Mouse (Mus musculus) monocyte, adult 2 months (primary cell): ENCODE measurements around the gene Far2.

Experiments used
- DNase-seq, 2 experiments: peaks; one replicate each; pipeline ENCODE4 v3.0.0; 2022; ENCODE audit warnings: low spot score in 2 of 2, low read depth in 1 of 2

Far2 gene

DNA sequence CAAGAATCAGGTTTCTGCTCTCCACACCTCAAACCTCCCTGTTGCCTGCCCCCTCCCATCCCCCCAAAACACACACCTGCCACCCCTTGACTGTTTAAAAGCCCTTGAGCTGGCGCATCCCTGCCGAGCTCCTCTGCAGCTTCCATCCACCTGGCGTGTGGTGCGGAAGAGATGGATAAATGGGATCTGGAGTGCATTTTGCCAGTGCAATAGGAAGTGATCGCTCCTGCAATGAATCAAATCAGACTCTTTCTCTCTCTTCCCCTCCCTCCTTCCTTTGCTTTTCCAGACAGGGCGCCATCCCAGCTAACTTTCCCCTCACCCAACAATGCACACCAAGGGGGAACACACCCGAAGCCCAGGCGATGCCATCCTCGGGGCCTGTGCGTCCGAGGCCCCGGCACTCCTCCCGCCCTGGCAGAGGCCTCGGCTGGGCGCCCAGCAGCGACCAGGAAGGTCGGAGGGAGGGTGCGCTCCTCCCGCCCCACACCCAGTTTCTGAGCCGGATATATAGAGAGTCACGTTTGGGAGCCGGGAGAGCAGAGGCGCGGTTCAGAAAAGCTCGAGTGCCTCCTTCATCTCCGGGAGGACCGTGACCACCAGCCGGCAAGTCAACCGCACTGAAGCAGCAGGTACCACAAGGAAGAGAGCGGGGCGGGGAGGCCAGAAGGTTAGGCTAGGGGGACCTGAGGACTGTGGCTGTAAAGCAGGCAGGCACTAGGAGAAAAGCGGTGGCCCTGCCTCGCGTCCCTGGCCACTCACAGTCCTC, at the start of gene Far2:
Far2 (plus strand) TSS at position 379 of the 769 bp plus-strand sequence.
- DNase-seq = no peak

- DNase-seq = no peak
Observed at GRCm38 (mm10) chr6:148000483-148000882, 46.6 kb upstream of the Far2 start.

GRCm38 (mm10) chr6:148001071-148001470, 46.0 kb upstream of the Far2 start:
- no peak for DNase-seq

DNA sequence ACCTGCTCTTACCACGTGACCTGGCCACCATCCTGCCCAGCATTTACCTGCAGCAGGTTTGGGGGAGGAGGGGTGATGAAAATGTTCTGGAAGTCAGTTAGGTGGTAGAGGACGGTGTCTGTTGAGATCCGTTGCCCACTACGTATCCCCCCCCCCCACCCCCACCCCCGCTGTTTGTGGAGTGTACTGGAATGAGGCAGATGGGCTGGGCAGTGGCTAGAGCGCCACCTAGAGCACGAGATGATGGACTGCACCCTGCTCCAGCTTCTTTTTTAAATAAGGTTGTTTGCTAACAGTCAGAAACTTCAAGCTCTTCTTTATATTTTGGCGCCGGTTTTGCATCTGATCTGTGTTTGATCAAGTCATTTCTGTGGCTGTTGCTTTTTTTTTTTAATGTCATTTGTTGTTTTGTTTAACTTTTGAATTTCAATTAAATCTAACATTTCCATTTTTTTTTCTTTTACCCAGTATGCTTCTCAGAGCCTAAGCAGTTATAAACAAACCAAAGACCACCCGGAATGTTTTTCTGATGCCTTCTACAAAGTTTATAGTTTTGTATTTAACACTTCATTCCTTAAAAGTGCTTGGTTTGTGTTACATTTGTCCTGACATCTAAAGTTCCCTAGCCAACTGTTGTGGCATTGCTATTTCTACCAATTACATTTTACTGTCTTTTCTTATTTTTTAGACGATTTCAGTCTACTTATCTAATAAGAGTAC, 40.8 kb upstream of the Far2 start:
- no peak for DNase-seq

DNA sequence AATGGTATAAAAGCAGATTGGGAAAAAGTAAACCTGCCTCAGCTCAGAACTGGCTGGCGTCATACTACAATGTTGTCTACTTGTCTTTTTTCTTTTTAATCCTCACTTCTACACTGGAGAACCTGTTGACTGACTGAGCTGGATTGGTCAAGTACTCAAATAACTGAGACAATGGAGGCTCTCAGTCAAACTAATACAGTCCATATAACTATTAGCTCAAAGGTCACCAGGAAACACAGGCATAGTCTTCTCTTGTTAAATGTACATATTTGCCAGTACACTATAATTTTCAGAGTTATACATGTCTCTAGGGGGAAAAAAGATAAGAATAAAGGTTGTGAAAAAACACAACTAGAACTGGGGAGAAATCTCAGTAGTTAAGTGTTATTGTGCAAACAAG, 6.3 kb upstream of the Far2 start:
- no peak for DNase-seq

GRCm38 (mm10) chr6:148047650-148047988, 560 bp downstream of the Far2 start:
- no peak for DNase-seq

DNA sequence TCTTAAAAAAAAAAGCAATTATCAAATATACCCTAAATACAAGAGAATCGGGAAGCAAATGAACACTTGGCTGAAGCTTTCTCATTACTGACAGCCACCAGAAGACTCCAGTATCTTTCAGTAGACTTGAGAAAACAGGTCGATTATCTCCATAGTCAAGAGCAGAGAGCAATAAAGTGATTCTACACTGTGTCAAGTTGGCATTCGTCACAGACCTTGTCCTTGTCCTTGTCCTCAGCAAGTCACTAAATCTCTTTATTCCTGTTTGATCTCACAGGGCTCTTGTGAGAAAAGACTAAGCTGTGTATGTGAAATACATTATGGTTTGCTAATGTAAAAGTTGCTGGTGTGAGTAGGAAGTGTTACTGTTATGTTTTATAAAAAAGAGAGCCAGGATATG, 16.1 kb downstream of the Far2 start:
- no peak for DNase-seq

DNA sequence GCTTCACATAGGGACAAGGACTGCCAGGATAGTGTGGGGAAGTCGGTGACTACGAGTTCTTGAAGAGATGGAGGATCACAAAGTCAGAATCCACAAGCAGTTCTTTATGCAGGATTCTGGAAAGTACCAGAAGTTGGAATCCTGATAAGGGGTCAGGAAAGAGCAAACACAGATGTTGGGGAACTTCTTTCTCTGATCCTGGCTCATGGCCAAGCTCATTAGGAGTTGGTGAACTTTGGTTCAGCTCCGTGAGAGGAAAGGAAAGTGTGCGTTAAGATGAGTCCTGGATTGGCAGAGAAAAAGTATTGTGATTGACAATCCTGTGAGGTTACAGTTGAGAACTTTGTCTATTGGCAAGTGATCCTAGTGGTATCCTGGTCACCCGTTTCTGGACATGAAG, 19.2 kb downstream of the Far2 start:
- no peak for DNase-seq

DNA sequence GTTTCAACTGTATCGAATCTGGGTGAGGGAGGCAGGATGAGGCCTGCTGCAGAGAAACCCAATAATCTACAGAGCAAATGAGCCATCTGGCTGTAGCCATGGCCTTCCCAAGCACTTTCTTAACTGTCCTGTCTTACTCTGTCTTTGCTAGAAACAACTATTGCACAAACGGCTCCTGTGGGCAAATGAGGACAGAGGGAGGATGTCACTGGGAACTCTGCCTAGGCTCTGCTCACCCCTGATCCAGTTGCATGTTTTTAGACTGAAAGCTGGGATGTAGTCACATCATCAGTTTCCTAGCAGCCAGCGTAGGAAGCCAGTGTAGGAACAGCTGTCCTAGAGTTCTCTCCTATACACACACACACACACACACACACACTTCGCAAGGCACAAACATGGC, 21.7 kb downstream of the Far2 start:
- no peak for DNase-seq

DNA sequence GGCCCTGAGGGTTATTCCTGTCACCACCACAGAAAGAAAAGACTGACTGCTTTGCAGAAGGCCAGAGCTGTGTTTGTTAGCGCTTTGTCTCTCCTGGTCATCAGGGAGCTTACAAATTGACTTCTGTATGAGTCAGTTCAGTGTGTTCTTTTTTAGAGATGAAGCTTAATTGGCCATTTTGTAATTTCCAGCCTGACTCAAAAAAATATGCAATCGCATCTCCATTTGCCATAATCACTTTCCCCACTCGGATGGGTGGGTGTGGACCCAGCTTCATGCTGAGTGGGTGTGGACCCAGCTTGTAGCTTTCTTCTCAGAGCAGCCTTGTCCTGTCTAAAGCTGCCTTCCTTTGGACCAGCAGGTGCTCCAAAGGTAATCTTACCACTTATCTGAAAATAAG, 26.5 kb downstream of the Far2 start:
- no peak for DNase-seq

DNA sequence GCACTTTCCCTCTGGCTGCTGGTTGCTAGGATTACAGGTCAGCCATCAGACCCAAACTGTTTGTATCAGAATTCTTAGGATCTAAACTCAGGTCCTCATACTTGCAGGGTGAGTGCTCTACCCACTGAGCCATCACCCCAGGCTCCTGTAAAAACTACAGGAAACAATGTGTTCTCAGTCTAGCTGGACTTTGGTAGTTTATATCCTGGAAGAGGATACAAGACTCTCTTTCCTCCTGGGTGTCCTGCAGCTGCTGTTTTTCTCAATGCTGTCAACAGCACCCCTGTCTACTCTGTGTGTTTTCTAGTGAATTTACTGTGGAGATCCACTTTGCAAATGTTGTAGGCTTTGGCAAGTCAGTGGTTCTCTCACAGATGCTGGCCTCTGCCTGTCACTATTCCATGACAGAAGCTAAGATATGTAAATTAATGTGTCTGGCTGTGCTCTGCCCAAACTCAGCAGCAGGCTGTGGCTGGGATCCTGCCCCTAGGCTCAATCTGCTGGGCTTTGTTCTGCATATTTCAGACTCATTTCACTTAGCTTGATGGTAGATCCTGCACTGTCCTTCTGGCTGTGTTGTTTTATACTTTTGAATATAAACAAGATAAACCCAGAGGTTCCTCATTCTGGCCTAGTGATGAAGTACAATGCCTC, 27.3 kb downstream of the Far2 start:
- DNase-seq = no peak

GRCm38 (mm10) chr6:148083864-148084263, 36.8 kb downstream of the Far2 start:
- DNase-seq = no peak

GRCm38 (mm10) chr6:148084403-148084802, 37.3 kb downstream of the Far2 start:
- no peak for DNase-seq

GRCm38 (mm10) chr6:148097039-148097438, 50.0 kb downstream of the Far2 start:
- DNase-seq = no peak

- no peak for DNase-seq
Observed at GRCm38 (mm10) chr6:148101977-148102376, 54.9 kb downstream of the Far2 start.

DNA sequence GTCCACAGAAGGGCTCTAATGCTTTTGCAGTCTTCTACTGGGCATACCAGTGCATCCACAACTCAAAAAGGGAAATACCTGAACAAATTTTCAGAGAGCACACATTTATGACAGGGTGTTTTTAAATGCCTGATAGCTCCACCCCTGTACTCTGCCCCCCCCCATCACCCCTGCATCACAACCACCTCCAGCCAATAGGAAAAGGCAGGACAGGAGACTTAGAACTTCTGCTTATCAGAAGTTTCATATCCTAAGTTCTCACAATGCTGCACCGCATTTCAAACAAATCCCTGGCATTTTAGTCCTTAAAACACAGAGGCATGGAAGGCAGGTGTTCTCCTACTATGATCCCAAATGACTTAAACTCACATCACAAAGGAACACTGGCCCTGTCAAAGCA, 55.4 kb downstream of the Far2 start:
- DNase-seq = no peak

GRCm38 (mm10) chr6:148104212-148104611, 57.2 kb downstream of the Far2 start:
- DNase-seq = no peak

GRCm38 (mm10) chr6:148105722-148106268, 58.7 kb downstream of the Far2 start:
- peak in 1 of 2 experiments; percentile 8 for DNase-seq

- DNase-seq = no peak
Observed at GRCm38 (mm10) chr6:148108741-148109472, 61.8 kb downstream of the Far2 start.

GRCm38 (mm10) chr6:148110996-148111633, 64.1 kb downstream of the Far2 start:
- no peak for DNase-seq

GRCm38 (mm10) chr6:148116371-148116770, 69.3 kb downstream of the Far2 start:
- DNase-seq = no peak
